11 mouse cellular contexts compared by ENCODE assay signal in the genomic region with DNA sequence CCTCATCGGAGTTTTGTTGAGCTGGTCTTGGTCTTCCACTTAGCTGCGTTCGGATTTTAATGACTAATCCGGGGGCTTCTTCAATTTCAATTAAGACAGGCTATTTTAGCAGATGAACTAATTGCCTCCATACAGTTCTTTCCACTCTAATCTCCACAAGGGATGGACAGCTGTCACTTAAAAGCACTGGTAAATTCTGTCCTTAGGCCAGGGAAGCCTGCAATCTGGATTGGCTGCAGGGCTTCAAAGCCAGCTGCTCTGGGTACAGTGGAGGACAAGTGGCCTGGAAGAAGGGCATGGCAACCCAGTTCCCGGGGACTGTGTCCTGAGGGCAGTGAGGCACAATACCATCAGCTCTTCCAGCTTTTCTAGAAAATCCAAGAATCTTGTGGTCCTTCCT. TPM values are rescaled to one million over a fixed set of nuclear protein-coding genes. Genes with fewer than 3 reads are reported as not detected.
DNase-seq lines count a peak whose midpoint lies in the region; ATAC-seq and TF ChIP-seq lines count a peak whose summit lies in the region.
"Had no signal": no experiment of that assay in that cellular context is flagged by ENCODE, and none has a peak within 500 bp of the region (broad histone marks: within the 10 kb centered on the region; RNA-seq: fewer than 3 reads in every experiment).

No protein-coding gene starts in this region.

- H3K4me3 ChIP-seq in heart, embryonic 10.5 days: peak overlapping the region; percentile 50
- no peak overlapping the region for H3K4me3 ChIP-seq in forebrain, embryonic 14.5 days (ENCODE audit: low read depth, low read length)
- peak overlapping the region; percentile 40 for H3K4me3 ChIP-seq in midbrain, embryonic 10.5 days
- no peak overlapping the region for H3K4me3 ChIP-seq in lung, postnatal 0 days (ENCODE audit: low read depth, low read length)

- no peak for TF ChIP-seq EP300 in lung, postnatal 0 days (IDR thresholded peaks at IDR 0.05)

- peak overlapping the region; percentile 52; the same call in 1 of the 2 replicates for H3K27ac ChIP-seq in heart, embryonic 10.5 days
- H3K27ac ChIP-seq in forebrain, embryonic 14.5 days (ENCODE audit: low read depth, low read length): no peak overlapping the region
- 0 out of 2 replicates have a peak overlapping the region, but pooled peaks have one; percentile 49 for H3K27ac ChIP-seq in midbrain, embryonic 10.5 days (replicated peaks)
- no peak overlapping the region for H3K27ac ChIP-seq in lung, postnatal 0 days (ENCODE audit: low read length)
- H3K27ac ChIP-seq: kidney, embryonic 15.5 days had no signal

- no peaks in the 10 kb centered on the region for H3K9me3 ChIP-seq in heart, embryonic 10.5 days
- no peaks in the 10 kb centered on the region; the same call in 1 of the 2 replicates for H3K9me3 ChIP-seq in forebrain, embryonic 14.5 days (replicated peaks; ENCODE audit: control insufficient read depth, low read length)
- peaks cover 4% of the 10 kb centered on the region; the same call in 1 of the 2 replicates for H3K9me3 ChIP-seq in midbrain, embryonic 10.5 days (replicated peaks)
- H3K9me3 ChIP-seq in lung, postnatal 0 days (ENCODE audit: low read length): no peaks in the 10 kb centered on the region
- H3K9me3 ChIP-seq: kidney, embryonic 15.5 days had no signal

- DNase-seq in heart, embryonic 10.5 days (ENCODE audit: low spot score): no peak
- DNase-seq in heart, postnatal 14 days: no peak
- DNase-seq in brain, embryonic 14.5 days (ENCODE audit: low read depth): peak; percentile 67
- DNase-seq in forebrain, embryonic 14.5 days (ENCODE audit: low spot score): peak; percentile 50
- no peak for DNase-seq in midbrain, embryonic 10.5 days (ENCODE audit: low spot score)
- no peak for DNase-seq in thymus, postnatal 14 days
- DNase-seq in lung, postnatal 0 days (ENCODE audit: low spot score): no peak
- DNase-seq: layer of hippocampus, postnatal 36 days had no signal

- ATAC-seq in forebrain, embryonic 14.5 days: peak; percentile 50
- ATAC-seq in frontal cortex, adult (ENCODE audit: low TSS enrichment): no peak
- ATAC-seq in lung, postnatal 0 days: no peak
- ATAC-seq: CD4-positive, CD25-positive, alpha-beta regulatory T cell, adult 4 months had no signal

- TF ChIP-seq CTCF in brain, embryonic 14.5 days (IDR thresholded peaks at IDR 0.05; ENCODE audit: borderline replicate concordance, extremely low read depth, insufficient read depth, insufficient read length): no peak
- TF ChIP-seq CTCF in lung, postnatal 0 days (IDR thresholded peaks at IDR 0.05): no peak

- intact Hi-C loops in heart, postnatal 14 days (cut with DNase I): no loop called here

- peaks cover 9% of the 10 kb centered on the region; the same call in 1 of the 2 replicates for H3K27me3 ChIP-seq in heart, embryonic 10.5 days (ENCODE audit: insufficient read depth, poor library complexity, severe bottlenecking)
- no peaks in the 10 kb centered on the region for H3K27me3 ChIP-seq in forebrain, embryonic 14.5 days (replicated peaks; ENCODE audit: control insufficient read depth, insufficient read depth, low read length)
- peaks cover 22% of the 10 kb centered on the region for H3K27me3 ChIP-seq in midbrain, embryonic 10.5 days (ENCODE audit: low read depth, poor library complexity, severe bottlenecking)
- H3K27me3 ChIP-seq in lung, postnatal 0 days (replicated peaks; ENCODE audit: insufficient read depth, low read length): no peaks in the 10 kb centered on the region

- no peaks in the 10 kb centered on the region for H3K36me3 ChIP-seq in heart, embryonic 10.5 days
- H3K36me3 ChIP-seq in forebrain, embryonic 14.5 days (ENCODE audit: control insufficient read depth, insufficient read depth, low read length): no peaks in the 10 kb centered on the region
- H3K36me3 ChIP-seq in midbrain, embryonic 10.5 days: no peaks in the 10 kb centered on the region
- no peaks in the 10 kb centered on the region for H3K36me3 ChIP-seq in lung, postnatal 0 days (ENCODE audit: insufficient read depth, low read length)
- H3K36me3 ChIP-seq: kidney, embryonic 15.5 days had no signal

- H3K9ac ChIP-seq in forebrain, embryonic 14.5 days (ENCODE audit: low read length): no peak overlapping the region
- no peak overlapping the region for H3K9ac ChIP-seq in lung, postnatal 0 days (replicated peaks; ENCODE audit: low read depth)
- H3K9ac ChIP-seq: kidney, embryonic 15.5 days had no signal

- no peaks in the 10 kb centered on the region for H3K4me1 ChIP-seq in heart, embryonic 10.5 days
- H3K4me1 ChIP-seq in forebrain, embryonic 14.5 days (ENCODE audit: control insufficient read depth, insufficient read depth, low read length): no peaks in the 10 kb centered on the region
- H3K4me1 ChIP-seq in midbrain, embryonic 10.5 days: peaks cover 27% of the 10 kb centered on the region
- H3K4me1 ChIP-seq in lung, postnatal 0 days (ENCODE audit: insufficient read depth, low read depth, low read length): no peaks in the 10 kb centered on the region

- H3K4me2 ChIP-seq in forebrain, embryonic 14.5 days (ENCODE audit: low read length): no peak overlapping the region
- no peak overlapping the region for H3K4me2 ChIP-seq in lung, postnatal 0 days (replicated peaks; ENCODE audit: low read depth, low read length)

- no peak for TF ChIP-seq POLR2A in brain, embryonic 14.5 days (IDR thresholded peaks at IDR 0.05; ENCODE audit: borderline replicate concordance, extremely low read depth, insufficient read depth, insufficient read length, poor library complexity, severe bottlenecking)

- 27% methylated on average over 4 of the region's 5 CpGs for WGBS in heart, embryonic 10.5 days
- 6% methylated on average over 4 of the region's 5 CpGs for WGBS in forebrain, embryonic 14.5 days
- whole genome bisulfite sequencing in midbrain, embryonic 10.5 days: 15% methylated on average over 4 of the region's 5 CpGs
- 12% methylated on average over 4 of the region's 5 CpGs for WGBS in lung, postnatal 0 days

RNA-seq across cellular contexts. Expression of a gene that starts 26.2 kb away (rescaled TPM):
- 737 and 812 TPM in 2 replicates for polyA plus RNA-seq in heart, embryonic 10.5 days (2016; fragmentation: Nextera tagmentation; extraction: Ambion mirVana)
- total RNA-seq in heart, postnatal 14 days (2021): 1,000 to 10,000 TPM; 2,748 to 2,964 TPM
- 1,780 and 1,905 TPM in 2 replicates for polyA plus RNA-seq in brain, embryonic 14.5 days (2012; rRNA removed)
- 979 and 1,156 TPM in 2 replicates for polyA plus RNA-seq in forebrain, embryonic 14.5 days (2014; fragmentation: Nextera tagmentation; extraction: Ambion mirVana)
- polyA plus RNA-seq in midbrain, embryonic 10.5 days (2016; fragmentation: Nextera tagmentation; extraction: Ambion mirVana): 805 and 934 TPM in 2 replicates
- polyA plus RNA-seq in lung, postnatal 0 days (2015; fragmentation: Nextera tagmentation; extraction: Ambion mirVana): 1,257 and 1,264 TPM in 2 replicates

Comparison
In these comparisons a context has a peak if more than half of its experiments do, and no peak if none do; other contexts are left out.
1. DNase-seq: peak in brain, embryonic 14.5 days (single experiment) and forebrain, embryonic 14.5 days (single experiment); none in heart, embryonic 10.5 days (single experiment), heart, postnatal 14 days (0 of 2), midbrain, embryonic 10.5 days (single experiment), thymus, postnatal 14 days (single experiment) and lung, postnatal 0 days (single experiment).
2. H3K27ac ChIP-seq: peak in heart, embryonic 10.5 days (single experiment) and midbrain, embryonic 10.5 days (single experiment); none in forebrain, embryonic 14.5 days (single experiment) and lung, postnatal 0 days (single experiment).
3. H3K4me3 ChIP-seq: peak in heart, embryonic 10.5 days (single experiment) and midbrain, embryonic 10.5 days (single experiment); none in forebrain, embryonic 14.5 days (single experiment) and lung, postnatal 0 days (single experiment).